Mouse (Mus musculus) limb, embryonic 13.5 days (tissue): Measurements from ENCODE around the gene Xrcc5. TPM values are rescaled to one million over a fixed set of nuclear protein-coding genes. Genes with fewer than 3 reads are reported as not detected.

Experiments used
- ATAC-seq: fragments of 200-750 bp; cut with Nextera tagmentation; 2 replicates; pipeline ENCODE4 v1.8.0; 2017; ENCODE audit warnings: low read depth, moderate number of reproducible peaks, moderate TSS enrichment; ENCODE audit not compliant: low FRiP score
- H3K27ac ChIP-seq: fragments of 300-500 bp; sonication (generic); 2 replicates; pipeline ENCODE4 v1.5.1; 2015; ENCODE audit warnings: inconsistent platforms, mild to moderate bottlenecking, moderate library complexity
- H3K27me3 ChIP-seq: fragments of 300-500 bp; sonication (generic); 2 replicates; pipeline ENCODE4 v1.6.1; 2015; ENCODE audit warnings: mild to moderate bottlenecking, inconsistent platforms
- H3K36me3 ChIP-seq: fragments of 300-500 bp; sonication (generic); 2 replicates; pipeline ENCODE4 v1.6.1; 2015; ENCODE audit warnings: inconsistent platforms, mild to moderate bottlenecking, moderate library complexity
- H3K4me1 ChIP-seq: fragments of 300-500 bp; sonication (generic); 2 replicates; pipeline ENCODE4 v1.6.1; 2015; ENCODE audit warnings: inconsistent platforms
- H3K4me2 ChIP-seq: fragments of 300-500 bp; sonication (generic); replicated peaks from 2 replicates; pipeline ENCODE4 v1.6.1; 2015; ENCODE audit warnings: inconsistent platforms, mild to moderate bottlenecking, moderate library complexity
- H3K4me3 ChIP-seq: fragments of 300-500 bp; sonication (generic); 2 replicates; pipeline ENCODE4 v1.5.1; 2015; ENCODE audit warnings: moderate library complexity, mild to moderate bottlenecking, inconsistent platforms
- H3K9ac ChIP-seq: fragments of 300-500 bp; sonication (generic); 2 replicates; pipeline ENCODE4 v1.6.1; 2015; ENCODE audit warnings: mild to moderate bottlenecking, inconsistent platforms
- H3K9me3 ChIP-seq: fragments of 300-500 bp; sonication (generic); 2 replicates; pipeline ENCODE4 v1.6.1; 2016; ENCODE audit warnings: inconsistent platforms
- WGBS: fragments of 180-500 bp; shearing (Covaris S2); methylation state at CpG from one replicate; pipeline ENCODE4 v1.1.7; 2015; 5-methylcytosine and 5-hydroxymethylcytosine counted together
- polyA plus RNA-seq: library from polyadenylated mRNA; unstranded; fragments of >200 nt; fragmentation: Nextera tagmentation; extraction: Ambion mirVana; gene quantifications from 2 replicates; pipeline ENCODE4 v1.2.1, GENCODE M21; 2015

Gene Xrcc5
- polyA plus RNA-seq, 1 experiment from 2014 or later = 56.8 TPM

- 35% methylated on average over 8 of the region's 8 CpGs for WGBS
- Histone ChIP-seq H3K27ac (no peak overlapping the region), H3K4me3 (no peak overlapping the region), H3K4me1 (peaks cover 11% of the 10 kb centered on the region; the same call in 1 of the 2 replicates), H3K27me3 (no peaks in the 10 kb centered on the region), H3K4me2 (no peak overlapping the region), H3K36me3 (peaks cover 14% of the 10 kb centered on the region), H3K9ac (no peak overlapping the region), H3K9me3 (no peaks in the 10 kb centered on the region)
- ATAC-seq = no peak
Measured at GRCm38 (mm10) chr1:72401331-72402069, 94.3 kb downstream of the Xrcc5 start.

- ATAC-seq = no peak
- Histone ChIP-seq H3K36me3 (no peaks in the 10 kb centered on the region), H3K4me1 (peaks cover 2% of the 10 kb centered on the region; the same call in 1 of the 2 replicates), H3K27ac (no peak overlapping the region), H3K4me3 (no peak overlapping the region), H3K9ac (no peak overlapping the region), H3K9me3 (no peaks in the 10 kb centered on the region), H3K27me3 (no peaks in the 10 kb centered on the region), H3K4me2 (no peak overlapping the region)
- WGBS = 71% methylated on average over 14 of the region's 14 CpGs
Measured at GRCm38 (mm10) chr1:72406505-72407079, 99.4 kb downstream of the Xrcc5 start.

- Histone ChIP-seq H3K9me3 (no peaks in the 10 kb centered on the region), H3K27me3 (no peaks in the 10 kb centered on the region), H3K27ac (no peak overlapping the region), H3K9ac (no peak overlapping the region), H3K4me1 (peaks cover 5% of the 10 kb centered on the region; the same call in 1 of the 2 replicates), H3K36me3 (no peaks in the 10 kb centered on the region), H3K4me2 (no peak overlapping the region), H3K4me3 (no peak overlapping the region)
- ATAC-seq = no peak
- 49% methylated on average over 5 of the region's 5 CpGs for WGBS
Measured at GRCm38 (mm10) chr1:72409936-72410335, 102.7 kb downstream of the Xrcc5 start.

GRCm38 (mm10) chr1:72411108-72411507 lies 103.9 kb downstream of the Xrcc5 start:
- Histone ChIP-seq H3K9me3 (no peaks in the 10 kb centered on the region), H3K27me3 (no peaks in the 10 kb centered on the region), H3K4me2 (no peak overlapping the region), H3K4me1 (peaks cover 5% of the 10 kb centered on the region; the same call in 1 of the 2 replicates), H3K27ac (no peak overlapping the region), H3K36me3 (no peaks in the 10 kb centered on the region), H3K4me3 (no peak overlapping the region), H3K9ac (no peak overlapping the region)
- 89% methylated on average over 8 of the region's 8 CpGs for WGBS
- ATAC-seq = no peak

- Histone ChIP-seq H3K4me2 (no peak overlapping the region), H3K4me3 (no peak overlapping the region), H3K9ac (no peak overlapping the region), H3K4me1 (peaks cover 5% of the 10 kb centered on the region; the same call in 1 of the 2 replicates), H3K27ac (no peak overlapping the region), H3K27me3 (no peaks in the 10 kb centered on the region), H3K36me3 (no peaks in the 10 kb centered on the region), H3K9me3 (no peaks in the 10 kb centered on the region)
- ATAC-seq = no peak
- WGBS = 89% methylated on average over 8 of the region's 8 CpGs
Measured at GRCm38 (mm10) chr1:72413205-72413604, 106.0 kb downstream of the Xrcc5 start.

- no peak for ATAC-seq
- no peak overlapping the region for H3K9ac ChIP-seq
- H3K27me3 ChIP-seq = no peaks in the 10 kb centered on the region
- H3K4me1 ChIP-seq = peaks cover 5% of the 10 kb centered on the region; the same call in 1 of the 2 replicates
- no peak overlapping the region for H3K4me3 ChIP-seq
- H3K4me2 ChIP-seq = no peak overlapping the region
- WGBS = 80% methylated on average over 8 of the region's 8 CpGs
- no peaks in the 10 kb centered on the region for H3K9me3 ChIP-seq
- no peaks in the 10 kb centered on the region for H3K36me3 ChIP-seq
- no peak overlapping the region for H3K27ac ChIP-seq
Measured at GRCm38 (mm10) chr1:72414133-72414532, 106.9 kb downstream of the Xrcc5 start.

- no peak overlapping the region for H3K4me2 ChIP-seq
- H3K36me3 ChIP-seq = no peaks in the 10 kb centered on the region
- no peak overlapping the region for H3K4me3 ChIP-seq
- 65% methylated on average over 8 of the region's 8 CpGs for WGBS
- H3K27me3 ChIP-seq = no peaks in the 10 kb centered on the region
- no peak overlapping the region for H3K9ac ChIP-seq
- H3K4me1 ChIP-seq = peaks cover 5% of the 10 kb centered on the region; the same call in 1 of the 2 replicates
- no peak for ATAC-seq
- no peaks in the 10 kb centered on the region for H3K9me3 ChIP-seq
- H3K27ac ChIP-seq = no peak overlapping the region
Measured at GRCm38 (mm10) chr1:72414561-72415253, 107.5 kb downstream of the Xrcc5 start.

- peaks cover 5% of the 10 kb centered on the region; the same call in 1 of the 2 replicates for H3K4me1 ChIP-seq
- no peak for ATAC-seq
- H3K36me3 ChIP-seq = no peaks in the 10 kb centered on the region
- H3K9ac ChIP-seq = no peak overlapping the region
- H3K9me3 ChIP-seq = no peaks in the 10 kb centered on the region
- H3K4me3 ChIP-seq = no peak overlapping the region
- WGBS = 72% methylated on average over 8 of the region's 8 CpGs
- H3K4me2 ChIP-seq = no peak overlapping the region
- H3K27me3 ChIP-seq = no peaks in the 10 kb centered on the region
- H3K27ac ChIP-seq = no peak overlapping the region
Measured at GRCm38 (mm10) chr1:72418744-72419655, 111.8 kb downstream of the Xrcc5 start.

- ATAC-seq = no peak
- Histone ChIP-seq H3K9ac (no peak overlapping the region), H3K27me3 (no peaks in the 10 kb centered on the region), H3K36me3 (no peaks in the 10 kb centered on the region), H3K9me3 (no peaks in the 10 kb centered on the region), H3K4me1 (no peaks in the 10 kb centered on the region), H3K4me2 (no peak overlapping the region), H3K4me3 (no peak overlapping the region), H3K27ac (no peak overlapping the region)
- 74% methylated on average over 2 of the region's 2 CpGs for WGBS
Measured at GRCm38 (mm10) chr1:72420220-72420619, 113.0 kb downstream of the Xrcc5 start.

GRCm38 (mm10) chr1:72422121-72422520 lies 114.9 kb downstream of the Xrcc5 start:
- H3K9ac ChIP-seq = no peak overlapping the region
- no peaks in the 10 kb centered on the region for H3K27me3 ChIP-seq
- H3K9me3 ChIP-seq = no peaks in the 10 kb centered on the region
- H3K4me2 ChIP-seq = no peak overlapping the region
- no peaks in the 10 kb centered on the region for H3K36me3 ChIP-seq
- no peak for ATAC-seq
- WGBS = 80% methylated on average over 4 of the region's 4 CpGs
- no peak overlapping the region for H3K27ac ChIP-seq
- no peaks in the 10 kb centered on the region for H3K4me1 ChIP-seq
- no peak overlapping the region for H3K4me3 ChIP-seq

- H3K4me1 ChIP-seq = no peaks in the 10 kb centered on the region
- ATAC-seq = no peak
- 85% methylated on average over 4 of the region's 4 CpGs for WGBS
Measured at GRCm38 (mm10) chr1:72426456-72426855, 119.2 kb downstream of the Xrcc5 start.

More at GRCm38 (mm10) chr1:72426456-72426855, 119.2 kb downstream of the Xrcc5 start:
- Histone ChIP-seq H3K4me2 (no peak overlapping the region), H3K9me3 (no peaks in the 10 kb centered on the region), H3K27ac (no peak overlapping the region), H3K9ac (no peak overlapping the region), H3K4me3 (no peak overlapping the region), H3K27me3 (no peaks in the 10 kb centered on the region), H3K36me3 (no peaks in the 10 kb centered on the region)
